Mouse (Mus musculus) MEL (cell line): ENCODE measurements around the gene C2. TPM values are rescaled to one million over a fixed set of nuclear protein-coding genes. Genes with fewer than 3 reads are reported as not detected.
"Not testable (repeated sequence)": the region's sequence is repeated elsewhere in the genome, so short reads cannot be mapped to it uniquely, and the experiment has no call there.

Experiments
- DNase-seq: peaks from one replicate; pipeline ENCODE4 v3.0.0; 2011; ENCODE audit warnings: low read depth, low spot score
- H3K27ac ChIP-seq: 2 replicates; pipeline ENCODE4 v1.5.1; 2012; ENCODE audit warnings: low read depth, mild to moderate bottlenecking, control low read depth, low read length, moderate library complexity; ENCODE audit not compliant: control insufficient read depth
- H3K27me3 ChIP-seq, 2 experiments: fragments of 150-350 bp in 1 of 2; sonication (generic) in 1 of 2; 2 replicates each; pipeline ENCODE4 v1.6.1; 2012; ENCODE audit warnings: low read length in 2 of 2, mild to moderate bottlenecking in 2 of 2, improper control_type of control experiment in 1 of 2, moderate library complexity in 1 of 2; ENCODE audit not compliant: insufficient read depth in 2 of 2, control insufficient read depth in 1 of 2
- H3K36me3 ChIP-seq, 2 experiments: 2 replicates each; pipeline ENCODE4 v1.6.1; 2012 to 2014; ENCODE audit warnings: low read length in 2 of 2, improper control_type of control experiment in 1 of 2, inconsistent platforms in 1 of 2, mild to moderate bottlenecking in 1 of 2; ENCODE audit not compliant: insufficient read depth in 2 of 2, control insufficient read depth in 1 of 2
- H3K4me1 ChIP-seq, 2 experiments: fragments of 150-350 bp in 1 of 2; sonication (generic) in 1 of 2; 2 replicates each; pipeline ENCODE4 v1.6.1; 2012; ENCODE audit warnings: low read length in 2 of 2, improper control_type of control experiment in 1 of 2, mild to moderate bottlenecking in 1 of 2; ENCODE audit not compliant: insufficient read depth in 2 of 2, control insufficient read depth in 1 of 2
- H3K4me3 ChIP-seq, 2 experiments: fragments of 150-350 bp in 1 of 2; sonication (generic) in 1 of 2; 2 replicates each; pipeline ENCODE4 v1.5.1; 2012; ENCODE audit warnings: low read depth in 2 of 2, low read length in 2 of 2, mild to moderate bottlenecking in 2 of 2, moderate library complexity in 2 of 2, control low read depth in 1 of 2, improper control_type of control experiment in 1 of 2; ENCODE audit not compliant: control insufficient read depth in 1 of 2, insufficient read depth in 1 of 2
- H3K79me2 ChIP-seq: 2 replicates; pipeline ENCODE4 v1.6.1; 2012; ENCODE audit warnings: mild to moderate bottlenecking, low read length, moderate library complexity; ENCODE audit not compliant: control insufficient read depth, poor library complexity, insufficient read depth
- H3K9ac ChIP-seq: 2 replicates; pipeline ENCODE4 v1.6.1; 2012; ENCODE audit warnings: low read depth, mild to moderate bottlenecking, control low read depth, low read length, moderate library complexity; ENCODE audit not compliant: control insufficient read depth, poor library complexity, severe bottlenecking
- H3K9me3 ChIP-seq: fragments of 150-350 bp; sonication (generic); replicated peaks from 2 replicates; pipeline ENCODE4 v1.6.1; 2012; ENCODE audit warnings: mild to moderate bottlenecking, low read length, improper control_type of control experiment, moderate library complexity; ENCODE audit not compliant: insufficient read depth
- BHLHE40 ChIP-seq: IDR thresholded peaks from 2 replicates; pipeline ENCODE4 v1.6.1; 2012; ENCODE audit warnings: low read depth, mild to moderate bottlenecking, inconsistent platforms, low read length, improper control_type of control experiment, borderline replicate concordance
- CTCF ChIP-seq, 3 experiments: IDR thresholded peaks in 2 of 3; conservative IDR thresholded peaks in 1 of 3; 2 replicates each; pipeline ENCODE4 v1.5.1; 2011 to 2012; ENCODE audit warnings: low read length in 3 of 3, low read depth in 2 of 3, mild to moderate bottlenecking in 2 of 3, improper control_type of control experiment in 1 of 3, inconsistent platforms in 1 of 3, mixed read lengths in 1 of 3, moderate library complexity in 1 of 3; ENCODE audit not compliant: control insufficient read depth in 1 of 3, insufficient read depth in 1 of 3, poor library complexity in 1 of 3, severe bottlenecking in 1 of 3
- ETS1 ChIP-seq: IDR thresholded peaks from 2 replicates; pipeline ENCODE4 v1.6.1; 2012; ENCODE audit warnings: low read depth, mild to moderate bottlenecking, inconsistent platforms, low read length, improper control_type of control experiment, moderate library complexity
- GABPA ChIP-seq: IDR thresholded peaks from 2 replicates; pipeline ENCODE4 v1.6.1; 2012; ENCODE audit warnings: low read depth, mild to moderate bottlenecking, inconsistent platforms, low read length, improper control_type of control experiment, moderate library complexity
- JUND ChIP-seq: IDR thresholded peaks from 2 replicates; pipeline ENCODE4 v1.6.1; 2011; ENCODE audit warnings: low read depth, mild to moderate bottlenecking, improper control_type of control experiment, low read length
- KAT2A ChIP-seq: conservative IDR thresholded peaks from 2 replicates; pipeline ENCODE4 v1.6.1; 2012; ENCODE audit warnings: low read depth, low read length, improper control_type of control experiment, inconsistent platforms
- MAX ChIP-seq: IDR thresholded peaks from 2 replicates; pipeline ENCODE4 v1.6.1; 2011; ENCODE audit warnings: low read length, improper control_type of control experiment
- MAZ ChIP-seq: IDR thresholded peaks from 2 replicates; pipeline ENCODE4 v1.6.1; 2012; ENCODE audit warnings: low read depth, mild to moderate bottlenecking, inconsistent platforms, low read length, improper control_type of control experiment
- MXI1 ChIP-seq: IDR thresholded peaks from 2 replicates; pipeline ENCODE4 v1.6.1; 2011; ENCODE audit warnings: mild to moderate bottlenecking, low read depth, low read length, improper control_type of control experiment
- MYC ChIP-seq: IDR thresholded peaks from 2 replicates; pipeline ENCODE4 v1.6.1; 2011; ENCODE audit warnings: low read depth, mild to moderate bottlenecking, low read length, improper control_type of control experiment, moderate library complexity
- NRF1 ChIP-seq: IDR thresholded peaks from 2 replicates; pipeline ENCODE4 v1.6.1; 2014; ENCODE audit warnings: low read depth, mild to moderate bottlenecking, inconsistent platforms, low read length, improper control_type of control experiment, moderate library complexity; ENCODE audit not compliant: poor library complexity, insufficient read depth, severe bottlenecking
- RAD21 ChIP-seq: IDR thresholded peaks from 2 replicates; pipeline ENCODE4 v1.6.1; 2011; ENCODE audit warnings: mild to moderate bottlenecking, low read depth, low read length, improper control_type of control experiment
- SMC3 ChIP-seq: IDR thresholded peaks from 2 replicates; pipeline ENCODE4 v1.6.1; 2011; ENCODE audit warnings: low read depth, low read length, improper control_type of control experiment
- UBTF ChIP-seq: IDR thresholded peaks from 2 replicates; pipeline ENCODE4 v1.6.1; 2012; ENCODE audit warnings: low read depth, mild to moderate bottlenecking, inconsistent platforms, low read length, improper control_type of control experiment, moderate library complexity, borderline replicate concordance; ENCODE audit not compliant: insufficient read depth
- ZC3H11A ChIP-seq: IDR thresholded peaks from 2 replicates; pipeline ENCODE4 v1.6.1; 2012; ENCODE audit warnings: low read depth, mild to moderate bottlenecking, inconsistent platforms, low read length, improper control_type of control experiment
- polyA plus RNA-seq, 2 experiments: library from polyadenylated mRNA; stranded (reverse) in 1 of 2; unstranded in 1 of 2; fragments of >175 nt in 1 of 2; fragments of >200 nt in 1 of 2; gene quantifications; 2 replicates each; pipeline versions ENCODE4 v1.2.1 to v1.2.4; 2012; ENCODE audit warnings: low replicate concordance in 2 of 2, low read depth in 1 of 2; ENCODE audit not compliant: insufficient read length in 2 of 2, insufficient read depth in 1 of 2, missing spikeins in 1 of 2
- total RNA-seq: library from RNA; depleted of rRNA; stranded (reverse); fragments of 300-350 nt; gene quantifications from 2 replicates; pipeline ENCODE4 v1.2.3, GENCODE M21; 2012; rRNA removed

C2 gene
- total and polyA plus RNA-seq, 3 experiments: 2.2 to 9.4 TPM; not detected in 1

GRCm38 (mm10) chr17:34814818-34815370 lies 83.2 kb downstream of the C2 start:
- TF ChIP-seq JUND (no peak), MYC (no peak), KAT2A (no peak), SMC3 (no peak), NRF1 (no peak), MAX (no peak), GABPA (no peak), MXI1 (no peak), UBTF (no peak), BHLHE40 (no peak), MAZ (no peak), ETS1 (no peak)
- H3K4me1 ChIP-seq: no peaks in the 10 kb centered on the region
- no peaks in the 10 kb centered on the region for H3K27me3 ChIP-seq
- H3K9me3 ChIP-seq: no peaks in the 10 kb centered on the region
- H3K9ac ChIP-seq: no peak overlapping the region
- DNase-seq: no peak
- H3K4me3 ChIP-seq: no peak overlapping the region
- no peaks in the 10 kb centered on the region for H3K36me3 ChIP-seq
- H3K79me2 ChIP-seq: no peaks in the 10 kb centered on the region
- no peak overlapping the region for H3K27ac ChIP-seq

GRCm38 (mm10) chr17:34813747-34814146 lies 84.3 kb downstream of the C2 start:
- H3K4me3 ChIP-seq, H3K79me2 ChIP-seq, H3K9ac ChIP-seq, H3K9me3 ChIP-seq, H3K4me1 ChIP-seq, H3K27ac ChIP-seq, H3K27me3 ChIP-seq, H3K36me3 ChIP-seq: not testable (repeated sequence)
- peak; percentile 33 for DNase-seq
- TF ChIP-seq RAD21 (peak; percentile 39), SMC3 (peak; percentile 43), ZC3H11A (peak; percentile 29; the same call in 1 of the 2 replicates), CTCF (IDR thresholded peaks at IDR 0.05 in 2 of 3, conservative IDR thresholded peaks at IDR 0.05 in 1 of 3; ENCODE audit: control insufficient read depth in 1 of 3, insufficient read depth in 1 of 3, low read depth in 2 of 3, low read length in 3 of 3, poor library complexity in 1 of 3, severe bottlenecking in 1 of 3) (peak; percentile 63 to 93 (median 81))

Other genes starting within 250 kb of the C2 start
Only the 30 nearest of the 37 such genes appear.
- 0.08 TPM in 1 of 2 replicates, not detected in the other for gene C4b, start 154.4 kb downstream of the C2 start, total RNA-seq
- under 1 TPM in 1 of 2 experiments, not detected in 1; 0.24 TPM for gene C4b, start 154.4 kb downstream of the C2 start, polyA plus RNA-seq
- gene Cyp21a1, start 93.7 kb downstream of the C2 start, total RNA-seq: not detected in 2 replicates
- gene Cyp21a1, start 93.7 kb downstream of the C2 start, polyA plus RNA-seq: not detected
- 33.6 and 43.3 TPM in 2 replicates for gene Stk19, start 61.3 kb downstream of the C2 start, total RNA-seq
- gene Stk19, start 61.3 kb downstream of the C2 start, polyA plus RNA-seq: 10 to 100 TPM in 1 of 2 experiments, not detected in 1; 56.5 TPM
- gene Dxo, start 61.2 kb downstream of the C2 start, total RNA-seq: 15.2 and 18.0 TPM in 2 replicates
- gene Dxo, start 61.2 kb downstream of the C2 start, polyA plus RNA-seq: 10 to 100 TPM in 1 of 2 experiments, not detected in 1; 39.7 TPM
- gene Skiv2l, start 48.1 kb downstream of the C2 start, total RNA-seq: 29.6 and 34.9 TPM in 2 replicates
- 10 to 100 TPM in 1 of 2 experiments, not detected in 1; 47.0 TPM for gene Skiv2l, start 48.1 kb downstream of the C2 start, polyA plus RNA-seq
- gene Nelfe, start 47.9 kb downstream of the C2 start, total RNA-seq: 58.8 and 67.6 TPM in 2 replicates
- 100 to 1,000 TPM in 1 of 2 experiments, not detected in 1; 192 TPM for gene Nelfe, start 47.9 kb downstream of the C2 start, polyA plus RNA-seq
- gene Cfb, start 35.7 kb downstream of the C2 start, total RNA-seq: 0.19 and 0.20 TPM in 2 replicates
- gene Cfb, start 35.7 kb downstream of the C2 start, polyA plus RNA-seq: 1 to 10 TPM in 1 of 2 experiments, not detected in 1; 3.1 TPM
- gene Zbtb12, start 18.8 kb downstream of the C2 start, total RNA-seq: 6.6 and 7.6 TPM in 2 replicates
- gene Zbtb12, start 18.8 kb downstream of the C2 start, polyA plus RNA-seq: 10 to 100 TPM in 1 of 2 experiments, not detected in 1; 24.3 TPM
- not detected in 2 replicates for gene Gm20547, start 16.2 kb downstream of the C2 start, total RNA-seq
- gene Gm20547, start 16.2 kb downstream of the C2 start, polyA plus RNA-seq: under 1 TPM in 1 of 2 experiments, not detected in 1; 0.03 TPM
- gene Ehmt2, start 204 bp upstream of the C2 start, total RNA-seq: 66.6 and 67.4 TPM in 2 replicates
- gene Ehmt2, start 204 bp upstream of the C2 start, polyA plus RNA-seq: 100 to 1,000 TPM in 1 of 2 experiments, not detected in 1; 113 TPM
- gene Slc44a4, start 16.2 kb upstream of the C2 start, total RNA-seq: 0.12 TPM in 1 of 2 replicates, not detected in the other
- gene Slc44a4, start 16.2 kb upstream of the C2 start, polyA plus RNA-seq: under 1 TPM in 1 of 2 experiments, not detected in 1; 0.06 TPM
- gene Neu1, start 33.0 kb upstream of the C2 start, total RNA-seq: 6.5 and 7.0 TPM in 2 replicates
- gene Neu1, start 33.0 kb upstream of the C2 start, polyA plus RNA-seq: 1 to 10 TPM in 1 of 2 experiments, not detected in 1; 7.9 TPM
- gene Hspa1b, start 61.0 kb upstream of the C2 start, total RNA-seq: 0.04 TPM in 1 of 2 replicates, not detected in the other
- gene Hspa1b, start 61.0 kb upstream of the C2 start, polyA plus RNA-seq: not detected
- not detected in 2 replicates for gene Gm20481, start 71.6 kb upstream of the C2 start, total RNA-seq
- not detected for gene Gm20481, start 71.6 kb upstream of the C2 start, polyA plus RNA-seq
- gene Hspa1a, start 73.9 kb upstream of the C2 start, total RNA-seq: 0.07 TPM in 1 of 2 replicates, not detected in the other
- not detected for gene Hspa1a, start 73.9 kb upstream of the C2 start, polyA plus RNA-seq
- gene Hspa1l, start 74.4 kb upstream of the C2 start, total RNA-seq: 0.07 and 0.15 TPM in 2 replicates
- gene Hspa1l, start 74.4 kb upstream of the C2 start, polyA plus RNA-seq: 1 to 10 TPM in 1 of 2 experiments, not detected in 1; 1.6 TPM
- 50.6 and 57.9 TPM in 2 replicates for gene Lsm2, start 83.6 kb upstream of the C2 start, total RNA-seq
- 100 to 1,000 TPM in 1 of 2 experiments, not detected in 1; 180 TPM for gene Lsm2, start 83.6 kb upstream of the C2 start, polyA plus RNA-seq
- 149 and 158 TPM in 2 replicates for gene Vars, start 102.7 kb upstream of the C2 start, total RNA-seq
- gene Vars, start 102.7 kb upstream of the C2 start, polyA plus RNA-seq: 100 to 1,000 TPM in 1 of 2 experiments, not detected in 1; 251 TPM
- 9.7 and 10.4 TPM in 2 replicates for gene Vwa7, start 118.3 kb upstream of the C2 start, total RNA-seq
- gene Vwa7, start 118.3 kb upstream of the C2 start, polyA plus RNA-seq: 1 to 10 TPM in 1 of 2 experiments, not detected in 1; 9.8 TPM
- gene Sapcd1, start 129.8 kb upstream of the C2 start, total RNA-seq: 161 and 164 TPM in 2 replicates
- 100 to 1,000 TPM in 1 of 2 experiments, not detected in 1; 124 TPM for gene Sapcd1, start 129.8 kb upstream of the C2 start, polyA plus RNA-seq
- gene Msh5, start 148.5 kb upstream of the C2 start, total RNA-seq: 17.9 and 26.3 TPM in 2 replicates
- gene Msh5, start 148.5 kb upstream of the C2 start, polyA plus RNA-seq: 10 to 100 TPM in 1 of 2 experiments, not detected in 1; 29.0 TPM
- gene Clic1, start 151.7 kb upstream of the C2 start, total RNA-seq: 285 and 333 TPM in 2 replicates
- gene Clic1, start 151.7 kb upstream of the C2 start, polyA plus RNA-seq: 100 to 1,000 TPM; 309 to 335 TPM
- 9.9 and 11.1 TPM in 2 replicates for gene Ddah2, start 160.8 kb upstream of the C2 start, total RNA-seq
- 1 to 10 TPM in 1 of 2 experiments, not detected in 1; 8.6 TPM for gene Ddah2, start 160.8 kb upstream of the C2 start, polyA plus RNA-seq
- gene Ly6g6c, start 167.1 kb upstream of the C2 start, total RNA-seq: not detected in 2 replicates
- gene Ly6g6c, start 167.1 kb upstream of the C2 start, polyA plus RNA-seq: under 1 TPM in 1 of 2 experiments, not detected in 1; 0.24 TPM
- gene Mpig6b, start 167.9 kb upstream of the C2 start, total RNA-seq: not detected in 2 replicates
- gene Mpig6b, start 167.9 kb upstream of the C2 start, polyA plus RNA-seq: not detected
- gene Ly6g6e, start 178.6 kb upstream of the C2 start, total RNA-seq: 0.23 TPM in 1 of 2 replicates, not detected in the other
- not detected for gene Ly6g6e, start 178.6 kb upstream of the C2 start, polyA plus RNA-seq
- 2.1 and 5.5 TPM in 2 replicates for gene Ly6g6d, start 179.8 kb upstream of the C2 start, total RNA-seq
- 1 to 10 TPM in 1 of 2 experiments, not detected in 1; 4.4 TPM for gene Ly6g6d, start 179.8 kb upstream of the C2 start, polyA plus RNA-seq
- gene Ly6g6f, start 187.3 kb upstream of the C2 start, total RNA-seq: 1.4 and 3.0 TPM in 2 replicates
- under 1 TPM in 1 of 2 experiments, not detected in 1; 0.88 TPM for gene Ly6g6f, start 187.3 kb upstream of the C2 start, polyA plus RNA-seq
- gene Abhd16a, start 191.0 kb upstream of the C2 start, total RNA-seq: 86.9 and 126 TPM in 2 replicates
- 10 to 100 TPM in 1 of 2 experiments, not detected in 1; 96.1 TPM for gene Abhd16a, start 191.0 kb upstream of the C2 start, polyA plus RNA-seq
- not detected in 2 replicates for gene Ly6g5c, start 210.0 kb upstream of the C2 start, total RNA-seq
- not detected for gene Ly6g5c, start 210.0 kb upstream of the C2 start, polyA plus RNA-seq